ENCODE assay signal across 10 mouse cellular contexts in genomic region chr7:59080109-59080508, GRCm38 (mm10).
DNase-seq lines count a peak whose midpoint lies in the region; ATAC-seq lines count a peak whose summit lies in the region.
"Had no signal": no experiment of that assay in that cellular context is flagged by ENCODE, and none has a peak within 500 bp of the region (broad histone marks: within the 10 kb centered on the region; RNA-seq: fewer than 3 reads in every experiment).

No protein-coding gene starts in this region.

- DNase-seq in adrenal gland, postnatal 10 days: peak; percentile 4
- no peak for DNase-seq in adrenal gland, postnatal 25 days
- peak; percentile 19 for DNase-seq in left cerebral cortex, adult 11 months (ENCODE audit: low spot score)
- DNase-seq in left cerebral cortex, postnatal 36 days (ENCODE audit: low spot score in 2 of 2): no peak
- peak; percentile 7 for DNase-seq in mesoderm, embryonic 11.5 days (ENCODE audit: low read depth, low spot score)
- DNase-seq in urinary bladder, postnatal 36 days (ENCODE audit: low spot score in 2 of 2): no peak
- DNase-seq in heart, adult 11 months: no peak

- WGBS in forebrain, embryonic 16.5 days: 44% methylated on average over 7 of the region's 7 CpGs

- H3K4me2 ChIP-seq in forebrain, embryonic 16.5 days (ENCODE audit: low read length): no peak overlapping the region
- H3K4me2 ChIP-seq: embryonic facial prominence, embryonic 15.5 days; limb, embryonic 12.5 days had no signal

- no peaks in the 10 kb centered on the region for H3K36me3 ChIP-seq in forebrain, embryonic 16.5 days (ENCODE audit: control insufficient read depth, insufficient read depth)
- H3K36me3 ChIP-seq: embryonic facial prominence, embryonic 15.5 days; limb, embryonic 12.5 days had no signal

- H3K27me3 ChIP-seq in forebrain, embryonic 16.5 days (replicated peaks; ENCODE audit: control insufficient read depth, insufficient read depth, low read length): no peaks in the 10 kb centered on the region
- H3K27me3 ChIP-seq: embryonic facial prominence, embryonic 15.5 days; limb, embryonic 12.5 days had no signal

- intact Hi-C loops in left cerebral cortex, postnatal 36 days (cut with DNase I): loop anchor here (5.0 to 10.0 kb wide), 4 partner anchors 155 to 1568 kb away; partner anchors contain the start of gene Gabra5

- H3K4me3 ChIP-seq in forebrain, embryonic 16.5 days (replicated peaks; ENCODE audit: low read length): no peak overlapping the region
- H3K4me3 ChIP-seq: embryonic facial prominence, embryonic 15.5 days; limb, embryonic 12.5 days had no signal

- ATAC-seq in forebrain, embryonic 16.5 days: peak; percentile 83

- H3K27ac ChIP-seq in forebrain, embryonic 16.5 days (ENCODE audit: low read length): no peak overlapping the region
- H3K27ac ChIP-seq: embryonic facial prominence, embryonic 15.5 days; limb, embryonic 12.5 days had no signal

- no peak overlapping the region for H3K9ac ChIP-seq in forebrain, embryonic 16.5 days (replicated peaks; ENCODE audit: low read depth, low read length)
- H3K9ac ChIP-seq: embryonic facial prominence, embryonic 15.5 days; limb, embryonic 12.5 days had no signal

- no peaks in the 10 kb centered on the region for H3K9me3 ChIP-seq in forebrain, embryonic 16.5 days (ENCODE audit: control insufficient read depth, low read length)
- H3K9me3 ChIP-seq: embryonic facial prominence, embryonic 15.5 days had no signal

- H3K4me1 ChIP-seq in forebrain, embryonic 16.5 days (replicated peaks; ENCODE audit: control insufficient read depth, insufficient read depth, low read length): no peaks in the 10 kb centered on the region
- H3K4me1 ChIP-seq: embryonic facial prominence, embryonic 15.5 days; limb, embryonic 12.5 days had no signal

Comparison
In these comparisons a context has a peak if more than half of its experiments do, and no peak if none do; other contexts are left out.
1. DNase-seq: peak in adrenal gland, postnatal 10 days (single experiment), left cerebral cortex, adult 11 months (single experiment) and mesoderm, embryonic 11.5 days (single experiment); none in adrenal gland, postnatal 25 days (single experiment), left cerebral cortex, postnatal 36 days (0 of 2), urinary bladder, postnatal 36 days (0 of 2) and heart, adult 11 months (single experiment).